Mouse (Mus musculus) v-Abl transformed pro-B cells (cell line): Measurements from ENCODE around the gene Kyat1.
"Not testable (repeated sequence)": the region's sequence is repeated elsewhere in the genome, so short reads cannot be mapped to it uniquely, and the experiment has no call there.

Experiments used
- in situ Hi-C, 2 experiments: fragments of 400-800 bp; cut with MboI; formaldehyde crosslinking; loops; one replicate each; pipeline ENCODE4 v1.15.1; 2025; ENCODE audit not compliant: unreplicated experiment in 2 of 2

The Kyat1 gene

DNA sequence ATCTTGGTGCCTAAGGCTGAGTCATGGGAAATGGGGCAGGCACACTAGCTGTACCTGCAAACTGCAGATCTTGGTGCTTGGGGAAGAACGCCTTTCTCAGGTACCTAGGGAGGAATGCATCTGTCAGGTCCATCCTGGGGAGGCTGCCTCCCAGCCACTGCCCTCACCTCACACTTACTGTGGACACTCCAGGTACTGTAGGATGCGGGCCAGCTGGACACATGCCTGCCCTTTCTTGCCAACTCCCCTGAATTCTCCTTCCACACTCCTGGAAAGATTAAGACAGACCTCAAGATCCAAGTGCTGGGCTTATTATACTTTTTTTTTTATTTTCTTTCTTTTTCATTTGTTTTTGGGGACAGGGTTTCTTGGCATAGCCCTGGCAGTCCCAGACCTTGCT is 29.1 kb downstream of the Kyat1 start:
- in situ Hi-C loops, result no loop called here

DNA sequence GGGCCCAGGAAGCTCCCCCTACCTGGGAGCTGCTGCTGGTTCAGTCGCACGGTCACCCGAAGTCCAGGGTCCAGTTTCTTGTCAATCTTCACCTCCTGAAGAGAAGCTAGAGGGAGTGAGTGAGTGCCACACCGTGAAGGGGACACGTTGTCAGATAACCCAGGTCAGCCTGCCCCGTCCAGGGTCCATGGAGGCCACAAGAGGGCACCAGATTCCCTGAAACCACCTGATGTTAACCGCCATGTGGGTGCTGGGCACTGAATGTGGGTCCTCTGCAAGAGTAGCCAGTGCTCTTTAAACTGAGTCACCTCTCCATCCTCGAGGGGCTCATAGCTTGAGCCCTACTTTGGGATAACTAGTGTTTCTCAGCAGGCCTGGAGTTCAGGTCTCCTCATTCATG is 29.8 kb downstream of the Kyat1 start:
- in situ Hi-C loops, result no loop called here

DNA sequence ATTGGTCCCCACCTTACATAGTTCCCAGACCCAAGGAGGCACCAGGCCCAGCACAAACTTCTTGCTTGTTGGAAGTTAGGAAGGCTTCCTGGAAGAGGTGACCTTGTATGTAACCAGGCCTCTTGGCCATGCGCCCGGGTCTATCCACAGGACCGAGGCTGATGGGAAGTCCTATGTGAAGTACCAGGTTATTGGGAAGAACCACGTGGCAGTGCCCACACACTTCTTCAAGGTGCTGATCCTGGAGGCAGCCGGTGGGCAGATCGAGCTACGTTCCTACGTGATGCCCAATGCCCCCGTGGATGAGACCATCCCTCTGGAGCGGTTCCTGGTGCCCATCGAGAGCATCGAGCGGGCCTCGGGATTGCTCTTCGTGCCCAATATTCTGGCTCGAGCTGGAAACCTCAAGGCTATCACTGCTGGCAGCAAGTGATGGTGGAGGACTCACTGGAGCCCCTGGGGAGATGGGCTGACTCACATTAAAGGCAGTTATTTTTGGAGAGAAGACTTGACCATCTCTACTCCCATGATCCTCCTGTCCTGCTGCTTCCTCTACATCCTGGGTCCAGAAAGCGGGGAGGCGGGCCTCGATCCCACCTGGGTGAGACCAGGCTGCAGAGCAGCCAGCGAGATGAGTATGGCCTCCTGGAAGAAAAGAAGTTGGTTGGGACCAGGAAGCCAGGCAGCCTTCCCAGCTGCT is 32.0 kb downstream of the Kyat1 start:
- in situ Hi-C loops, result loop anchor here in 1 of 2 experiments (5.0 to 25.0 kb wide), 2 partner anchors 84 to 136 kb away; partner anchors contain the start of gene Wdr34

DNA sequence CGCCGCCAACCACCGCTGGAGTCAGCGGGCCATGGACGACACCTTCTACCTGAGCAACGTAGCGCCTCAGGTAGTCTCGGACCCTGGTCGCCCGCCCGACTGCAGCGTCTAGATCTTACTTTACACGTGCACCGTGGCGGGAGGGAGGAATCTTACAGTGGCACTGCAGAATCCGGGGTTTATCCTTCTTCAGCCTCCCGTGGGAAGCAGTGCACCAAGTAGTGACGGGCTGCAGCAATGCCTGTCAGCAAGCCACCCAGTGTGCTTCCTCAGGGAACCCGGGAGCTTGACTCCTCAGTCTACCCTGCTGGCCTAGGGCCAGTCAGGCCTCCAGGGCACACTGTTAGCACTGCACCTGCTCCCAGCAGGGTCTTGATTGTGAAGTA is 33.7 kb downstream of the Kyat1 start:
- in situ Hi-C loops, result loop anchor here in 1 of 2 experiments (5.0 to 25.0 kb wide), 2 partner anchors 85 to 135 kb away; partner anchors contain the start of gene Wdr34

DNA sequence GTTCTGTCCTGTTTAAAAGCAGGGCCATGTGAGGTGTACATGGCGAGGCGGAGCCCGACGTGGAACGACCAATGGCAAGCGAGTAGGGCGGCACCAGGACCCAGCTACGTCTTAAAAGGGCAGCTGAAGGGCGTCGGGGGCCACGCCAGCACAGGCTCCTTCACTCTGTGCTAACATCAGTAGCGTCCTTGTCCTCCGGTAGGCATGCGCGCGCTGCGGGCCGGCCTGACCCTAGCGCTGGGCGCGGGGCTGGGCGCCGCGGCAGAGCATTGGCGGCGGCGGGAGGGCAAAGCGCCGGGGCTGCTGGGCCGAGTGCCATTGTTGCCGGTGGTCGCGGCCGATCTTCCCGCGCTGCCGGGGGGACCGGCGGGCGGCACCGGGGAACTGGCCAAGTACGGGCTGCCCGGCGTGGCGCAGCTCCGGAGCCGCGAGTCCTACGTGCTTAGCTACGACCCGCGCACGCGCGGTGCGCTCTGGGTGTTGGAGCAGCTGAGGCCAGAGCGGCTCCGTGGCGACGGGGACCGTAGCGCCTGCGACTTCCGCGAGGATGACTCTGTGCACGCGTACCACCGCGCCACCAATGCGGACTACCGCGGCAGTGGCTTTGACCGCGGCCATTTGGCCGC is 34.2 kb downstream of the Kyat1 start, which contains the start of gene Endog:
Gene Endog, plus strand, starts transcription at position 123 of the 626 bp plus-strand sequence.
- in situ Hi-C loops, result loop anchor here in 1 of 2 experiments (5.0 to 25.0 kb wide), 2 partner anchors 86 to 134 kb away; partner anchors contain the start of gene Wdr34

DNA sequence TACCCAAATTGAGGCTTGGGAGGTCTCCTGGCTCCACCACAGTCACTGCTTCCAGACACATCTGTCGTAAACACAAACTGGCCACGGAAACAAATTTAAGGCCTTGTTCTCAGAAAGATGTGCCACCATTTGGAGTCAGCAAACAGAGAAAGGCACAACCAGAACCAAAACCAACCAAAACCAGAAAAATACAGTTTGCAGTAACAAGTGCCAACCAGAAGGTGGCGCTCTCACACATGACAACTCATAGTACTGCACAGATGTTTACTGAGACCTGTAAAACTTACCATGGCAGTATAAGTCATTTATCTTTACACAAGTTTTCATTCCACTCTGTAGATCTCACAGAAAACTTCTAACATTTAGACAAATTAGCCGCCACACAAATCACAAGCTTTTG is 39.0 kb downstream of the Kyat1 start:
- in situ Hi-C loops, result loop anchor here in 1 of 2 experiments (25.0 kb wide), 1 partner anchor 129 kb away; the partner anchor contains the start of gene Wdr34

DNA sequence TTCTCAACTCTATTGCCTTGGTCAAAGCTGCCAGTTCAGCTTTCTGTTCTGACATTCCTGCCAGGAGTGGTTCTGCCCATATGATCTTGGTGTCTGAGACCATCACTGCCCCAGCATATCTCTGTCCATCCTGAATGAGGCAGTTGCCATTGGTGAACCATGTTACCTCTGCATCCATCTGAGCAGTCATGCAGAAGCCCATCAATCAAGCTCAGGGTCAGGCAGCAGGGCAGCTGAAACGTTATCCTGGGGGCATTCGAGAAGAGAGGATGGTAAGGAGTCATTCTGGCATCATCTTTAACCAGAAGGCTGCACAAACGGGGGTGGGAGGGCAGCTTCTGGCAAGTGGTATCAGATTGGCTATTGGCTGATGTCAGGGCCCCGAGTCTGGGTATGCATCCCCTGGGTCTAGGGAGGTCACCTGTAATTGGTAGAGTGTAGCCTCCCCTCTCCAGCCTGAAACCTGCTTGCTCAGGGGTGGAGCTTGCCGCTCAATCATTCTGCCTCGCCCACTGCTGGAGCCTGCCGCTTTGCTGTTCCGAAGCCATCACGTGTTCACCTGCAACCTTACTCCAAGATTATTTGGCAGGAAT is 41.2 kb downstream of the Kyat1 start:
- in situ Hi-C loops, result loop anchor here (5.0 to 25.0 kb wide), 2 partner anchors 57 to 127 kb away; partner anchors contain the start of gene Wdr34 (in 1 of the 2)

DNA sequence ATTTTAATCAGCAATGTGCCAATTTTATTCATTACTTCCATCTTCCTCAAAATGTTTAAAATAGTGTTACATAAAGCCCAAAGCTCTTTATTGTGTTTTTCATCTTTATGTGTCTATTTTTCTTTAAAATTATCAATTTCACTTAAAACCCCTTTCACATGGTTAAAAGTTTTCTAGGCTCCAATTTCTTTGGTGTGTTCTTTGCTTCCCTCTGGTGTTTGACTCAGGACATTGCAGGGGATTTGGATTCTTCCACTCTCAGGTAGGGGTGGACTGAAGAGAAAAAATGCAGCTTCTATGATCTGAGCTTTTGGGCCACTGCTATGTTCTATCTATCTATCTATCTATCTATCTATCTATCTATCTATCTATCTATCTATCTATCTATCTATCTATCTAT is 43.8 kb downstream of the Kyat1 start:
- in situ Hi-C loops, result loop anchor here (5.0 to 25.0 kb wide), 2 partner anchors 55 to 125 kb away; partner anchors contain the start of gene Wdr34 (in 1 of the 2)

DNA sequence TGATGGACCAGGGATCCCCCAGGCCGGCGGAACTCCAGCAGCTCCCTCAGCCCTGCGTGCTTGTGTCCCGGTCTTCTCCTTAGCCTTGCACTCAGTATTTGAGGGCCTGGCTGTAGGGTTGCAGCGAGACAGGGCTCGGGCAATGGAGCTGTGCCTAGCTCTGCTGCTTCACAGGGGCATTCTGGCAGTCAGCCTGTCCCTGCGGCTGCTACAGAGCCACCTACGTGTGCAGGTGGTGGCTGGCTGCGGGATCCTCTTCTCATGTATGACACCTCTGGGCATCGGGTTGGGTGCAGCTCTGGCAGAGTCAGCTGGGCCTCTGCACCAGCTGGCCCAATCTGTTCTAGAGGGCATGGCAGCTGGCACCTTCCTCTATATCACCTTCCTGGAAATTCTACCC is 45.8 kb downstream of the Kyat1 start:
- in situ Hi-C loops, result loop anchor here (5.0 to 25.0 kb wide), 2 partner anchors 53 to 123 kb away; partner anchors contain the start of gene Wdr34 (in 1 of the 2)

DNA sequence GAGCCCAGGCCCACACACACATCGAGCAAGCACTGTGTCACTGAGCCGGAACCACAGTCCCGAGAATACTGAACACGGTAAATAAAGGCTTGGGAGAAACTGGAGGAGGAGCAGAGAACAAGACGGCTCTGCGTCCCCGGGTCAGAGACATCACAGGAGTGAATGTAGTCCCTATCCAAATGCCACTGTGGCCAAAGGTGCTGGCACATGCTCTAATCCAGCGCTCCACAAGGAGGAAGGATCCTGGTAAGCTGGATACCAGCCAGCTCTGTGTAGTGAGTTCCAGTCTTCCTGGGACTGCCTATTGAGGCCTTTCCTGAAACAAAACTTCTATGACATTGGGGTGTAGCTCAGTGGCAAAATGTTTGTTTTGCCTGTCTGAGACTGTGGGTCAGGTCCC is 53.0 kb downstream of the Kyat1 start:
- in situ Hi-C loops, result loop anchor here in 1 of 2 experiments (25.0 kb wide), 1 partner anchor 115 kb away; the partner anchor contains the start of gene Wdr34

DNA sequence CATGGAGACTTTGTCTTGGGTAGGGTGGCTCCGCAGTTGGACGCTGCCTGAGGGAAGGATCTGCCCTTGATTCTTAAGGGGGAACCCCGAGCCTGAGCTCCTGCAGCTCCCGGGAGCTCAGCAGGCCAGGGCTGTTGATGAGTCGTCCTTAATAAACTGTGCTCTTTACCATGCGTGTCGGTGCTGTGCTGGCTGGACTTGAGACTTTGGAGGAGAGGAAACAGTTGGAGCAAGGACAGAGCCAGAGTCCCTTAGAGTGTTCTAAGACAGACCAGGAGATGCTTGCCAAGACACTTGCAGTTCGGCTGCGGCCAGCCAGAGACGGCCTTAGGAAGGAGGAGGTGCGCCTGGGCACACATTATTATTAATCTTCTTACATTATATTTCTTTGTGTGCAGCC is 53.8 kb downstream of the Kyat1 start:
- in situ Hi-C loops, result loop anchor here in 1 of 2 experiments (25.0 kb wide), 1 partner anchor 115 kb away; the partner anchor contains the start of gene Wdr34

DNA sequence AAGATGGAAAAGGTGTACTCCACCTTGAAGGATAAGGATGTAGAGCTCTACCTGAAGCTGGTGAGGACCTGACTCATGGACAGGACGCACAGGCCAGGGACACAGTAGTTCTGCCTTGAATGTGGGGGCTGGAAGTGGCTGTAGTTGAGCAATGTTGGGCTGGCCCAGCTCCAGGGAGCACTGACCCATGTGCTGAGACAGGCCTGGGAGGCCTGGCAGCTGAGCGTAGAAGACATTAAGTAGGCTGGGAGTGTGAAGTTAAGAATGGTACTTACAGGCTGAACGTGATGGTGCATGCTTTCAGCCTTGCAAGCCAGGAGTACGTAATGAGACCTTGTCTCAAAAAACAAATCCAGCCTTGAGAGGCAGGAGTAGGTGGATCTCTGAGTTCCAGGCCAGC is 58.2 kb downstream of the Kyat1 start:
- in situ Hi-C loops, result no loop called here

DNA sequence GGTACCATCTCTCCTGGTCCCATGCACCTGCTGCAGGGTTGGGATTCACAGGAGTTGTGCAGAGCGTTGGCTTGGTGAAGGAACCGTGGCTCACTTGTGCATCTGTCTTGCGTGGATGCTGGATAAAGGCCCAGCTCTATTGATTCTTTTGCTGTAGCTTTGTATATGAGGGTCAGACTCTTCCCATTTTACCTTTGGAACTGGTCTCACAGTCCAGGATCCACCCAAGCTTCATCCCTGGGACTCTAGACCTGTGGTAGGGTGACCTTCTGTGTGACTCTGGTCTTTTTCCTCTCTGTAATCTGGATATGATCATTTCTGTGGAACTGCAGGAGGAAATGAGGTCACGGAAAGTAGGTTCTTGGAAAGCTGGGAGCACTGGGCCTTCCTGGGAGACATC is 61.2 kb downstream of the Kyat1 start:
- in situ Hi-C loops, result no loop called here

DNA sequence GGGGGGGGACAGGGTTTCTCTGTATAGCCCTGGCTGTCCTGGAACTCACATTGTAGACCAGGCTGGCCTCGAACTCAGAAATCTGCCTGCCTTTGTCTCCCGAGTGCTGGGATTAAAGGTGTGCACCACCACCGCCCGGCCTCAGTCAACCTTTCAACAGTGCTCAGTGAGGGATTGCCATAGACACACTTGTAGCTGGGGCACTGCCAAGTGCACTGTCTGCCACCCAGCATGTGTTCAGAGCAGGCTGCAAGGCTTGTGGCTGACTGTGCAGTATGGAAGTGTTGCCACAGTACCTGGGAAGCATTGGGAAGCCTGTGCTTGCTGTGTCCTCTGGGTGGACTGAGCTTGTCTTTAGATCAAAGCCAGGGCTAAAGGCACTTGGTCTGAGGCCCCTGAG is 65.6 kb downstream of the Kyat1 start:
- in situ Hi-C loops, result not testable (repeated sequence)

DNA sequence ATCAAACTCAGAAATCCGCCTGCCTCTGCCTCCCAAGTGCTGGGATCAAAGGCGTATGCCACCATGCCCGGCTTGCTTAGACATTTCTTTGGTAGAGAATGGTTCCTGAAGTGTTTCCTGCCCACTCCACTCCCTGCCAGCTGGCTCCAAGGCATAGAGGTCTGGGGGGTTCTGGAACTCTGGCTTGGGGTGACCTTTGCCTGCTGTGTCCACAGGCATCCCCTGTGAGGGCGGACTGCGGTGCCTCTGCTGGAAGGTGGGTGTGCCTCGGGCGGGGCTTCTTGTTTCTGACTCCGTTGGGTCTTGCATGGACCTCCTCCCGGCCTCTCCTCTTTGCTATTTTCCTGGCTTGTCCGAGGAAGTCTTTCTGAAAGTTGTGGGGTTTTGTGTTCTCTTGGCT is 69.2 kb downstream of the Kyat1 start:
- in situ Hi-C loops, result no loop called here
